Mouse (Mus musculus) lung, embryonic 14.5 days (tissue): ENCODE data around the gene Arsb. TPM values are rescaled to one million over a fixed set of nuclear protein-coding genes. Genes with fewer than 3 reads are reported as not detected.

Source experiments
- ATAC-seq: fragments of 200-750 bp; cut with Nextera tagmentation; 2 replicates; pipeline ENCODE4 v1.8.0; 2017; ENCODE audit warnings: mild to moderate bottlenecking, moderate TSS enrichment, moderate library complexity; ENCODE audit not compliant: insufficient read depth
- DNase-seq: peaks from one replicate; pipeline ENCODE4 v3.0.0-alpha.2; 2015
- H3K27ac ChIP-seq: fragments of 300-500 bp; sonication (generic); 2 replicates; pipeline ENCODE4 v1.5.1; 2014; ENCODE audit warnings: low read depth, mild to moderate bottlenecking, moderate library complexity
- H3K27me3 ChIP-seq: fragments of 300-500 bp; sonication (generic); 2 replicates; pipeline ENCODE4 v1.6.1; 2014; ENCODE audit warnings: low read length, control low read depth; ENCODE audit not compliant: insufficient read depth
- H3K36me3 ChIP-seq: fragments of 300-500 bp; sonication (generic); 2 replicates; pipeline ENCODE4 v1.6.1; 2014; ENCODE audit warnings: control low read depth; ENCODE audit not compliant: insufficient read depth
- H3K4me1 ChIP-seq: fragments of 300-500 bp; sonication (generic); 2 replicates; pipeline ENCODE4 v1.6.1; 2014; ENCODE audit warnings: antibody characterized with exemption, control low read depth; ENCODE audit not compliant: insufficient read depth
- H3K4me2 ChIP-seq: fragments of 300-500 bp; sonication (generic); 2 replicates; pipeline ENCODE4 v1.6.1; 2014; ENCODE audit warnings: mild to moderate bottlenecking
- H3K4me3 ChIP-seq: fragments of 300-500 bp; sonication (generic); 2 replicates; pipeline ENCODE4 v1.5.1; 2014; ENCODE audit warnings: low read depth, low read length
- H3K9ac ChIP-seq: fragments of 300-500 bp; sonication (generic); 2 replicates; pipeline ENCODE4 v1.6.1; 2014
- H3K9me3 ChIP-seq: fragments of 300-500 bp; sonication (generic); 2 replicates; pipeline ENCODE4 v1.6.1; 2016; ENCODE audit warnings: low read depth, low read length, control low read depth
- CTCF ChIP-seq: IDR thresholded peaks from 2 replicates; pipeline ENCODE4 v1.5.1; 2016; ENCODE audit warnings: antibody characterized with exemption, low read depth
- WGBS: fragments of 180-500 bp; shearing (Covaris S2); extraction: QIAGEN DNeasy Blood & Tissue Kit; methylation state at CpG from one replicate; pipeline ENCODE4 v1.1.7; 2014; 5-methylcytosine and 5-hydroxymethylcytosine counted together
- polyA plus RNA-seq: library from polyadenylated mRNA; unstranded; fragments of >200 nt; fragmentation: Nextera tagmentation; extraction: Ambion mirVana; gene quantifications from 2 replicates; pipeline ENCODE4 v1.2.1, GENCODE M21; 2014

Gene Arsb
- polyA plus RNA-seq, 1 experiment from 2014 or later: 20.3 TPM

DNA sequence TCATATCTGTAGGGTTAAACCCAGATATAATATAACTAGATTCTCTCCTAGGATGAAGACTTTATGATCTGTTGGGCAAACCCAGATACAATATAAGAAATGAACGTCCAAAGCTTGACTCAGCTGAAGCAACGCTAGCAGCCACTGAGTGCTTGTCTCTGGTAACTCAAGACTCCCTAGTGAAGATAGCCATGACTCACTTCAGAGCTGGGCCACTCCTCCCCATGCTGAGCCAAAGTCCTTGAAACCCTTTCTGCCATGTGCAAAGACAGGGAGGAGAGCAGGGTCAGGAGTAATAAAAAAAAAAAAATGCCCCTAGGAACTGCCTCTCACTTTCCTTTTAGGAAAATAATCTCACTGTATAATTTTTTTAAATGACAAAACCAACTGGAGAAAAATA is 68.7 kb downstream of the Arsb start:
- no peak overlapping the region for H3K9ac ChIP-seq
- H3K36me3 ChIP-seq: no peaks in the 10 kb centered on the region
- no peak for TF ChIP-seq CTCF
- no peak overlapping the region for H3K4me2 ChIP-seq
- DNase-seq: no peak
- WGBS: 42% methylated on average over 2 of the region's 2 CpGs
- H3K27me3 ChIP-seq: no peaks in the 10 kb centered on the region
- H3K9me3 ChIP-seq: no peaks in the 10 kb centered on the region
- H3K4me1 ChIP-seq: peaks cover 26% of the 10 kb centered on the region
- H3K27ac ChIP-seq: peak overlapping the region; percentile 93
- no peak overlapping the region for H3K4me3 ChIP-seq
- no peak for ATAC-seq

DNA sequence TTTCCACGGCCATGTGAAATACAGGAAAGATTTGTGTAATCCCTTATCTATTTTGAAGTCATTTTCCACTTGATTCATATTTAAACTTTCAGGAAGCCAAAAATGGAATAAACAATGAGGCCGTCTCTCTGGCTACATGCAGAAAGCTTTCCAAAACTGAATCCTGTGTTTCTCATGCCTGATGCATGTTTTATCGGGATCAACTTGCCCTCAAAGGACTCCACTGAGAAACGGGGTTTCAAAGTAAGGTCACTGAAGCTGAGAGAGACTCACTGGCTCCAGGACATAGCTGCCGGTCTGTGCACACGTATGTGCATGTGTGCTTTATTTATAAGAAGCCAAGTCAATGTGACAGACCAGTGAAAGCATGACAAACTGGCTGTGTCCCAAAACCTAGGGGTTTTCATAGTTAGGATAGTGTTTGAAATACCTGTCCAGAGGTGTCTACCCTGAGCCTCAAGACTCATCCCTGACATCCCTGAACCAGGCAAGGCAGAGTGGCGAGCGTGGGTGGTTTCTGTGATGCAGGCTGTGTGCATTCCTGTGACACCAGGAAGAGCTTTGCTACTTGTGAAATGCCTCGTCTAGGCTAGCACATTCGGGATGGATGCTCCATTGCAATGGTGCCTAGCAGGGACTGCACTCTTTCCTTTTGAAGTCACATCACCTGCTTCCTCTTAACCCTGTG is 75.5 kb downstream of the Arsb start:
- Histone ChIP-seq H3K9ac (no peak overlapping the region), H3K4me2 (no peak overlapping the region), H3K4me1 (peaks cover 19% of the 10 kb centered on the region), H3K27ac (peak overlapping the region; percentile 61; the same call in 1 of the 2 replicates), H3K9me3 (no peaks in the 10 kb centered on the region), H3K36me3 (no peaks in the 10 kb centered on the region), H3K4me3 (no peak overlapping the region), H3K27me3 (no peaks in the 10 kb centered on the region)
- no peak for TF ChIP-seq CTCF
- WGBS: 40% methylated on average over 10 of the region's 10 CpGs
- peak; percentile 62 for DNase-seq
- ATAC-seq: 0 out of 2 replicates have a peak, but pooled peaks have one; percentile 25

DNA sequence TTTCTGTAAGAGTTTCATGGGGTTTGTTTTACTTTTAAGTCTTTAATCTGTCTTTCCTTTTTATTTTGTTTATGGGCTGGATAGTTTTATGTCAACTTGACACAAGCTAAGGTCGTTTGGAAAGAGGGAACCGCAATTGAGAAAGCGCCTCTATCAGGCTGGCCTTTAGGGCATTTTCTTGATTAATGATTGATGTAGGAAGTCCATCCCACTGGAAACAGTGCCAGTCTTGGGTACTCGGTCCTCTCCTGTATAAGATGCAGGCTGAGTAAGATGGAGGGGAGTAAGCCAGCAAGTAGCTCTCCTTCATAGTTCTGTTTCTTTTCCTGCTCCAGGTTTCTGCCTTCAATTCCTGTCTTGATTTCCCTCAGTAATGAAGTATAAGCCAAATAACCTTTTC is 76.2 kb downstream of the Arsb start:
- no peak overlapping the region for H3K4me3 ChIP-seq
- WGBS: 47% methylated on average over 4 of the region's 4 CpGs
- peaks cover 25% of the 10 kb centered on the region for H3K4me1 ChIP-seq
- TF ChIP-seq CTCF: no peak
- H3K27ac ChIP-seq: no peak overlapping the region
- DNase-seq (no peak), ATAC-seq (no peak)
- no peaks in the 10 kb centered on the region for H3K27me3 ChIP-seq
- H3K9ac ChIP-seq: no peak overlapping the region
- H3K9me3 ChIP-seq: no peaks in the 10 kb centered on the region
- H3K4me2 ChIP-seq: no peak overlapping the region
- H3K36me3 ChIP-seq: no peaks in the 10 kb centered on the region

DNA sequence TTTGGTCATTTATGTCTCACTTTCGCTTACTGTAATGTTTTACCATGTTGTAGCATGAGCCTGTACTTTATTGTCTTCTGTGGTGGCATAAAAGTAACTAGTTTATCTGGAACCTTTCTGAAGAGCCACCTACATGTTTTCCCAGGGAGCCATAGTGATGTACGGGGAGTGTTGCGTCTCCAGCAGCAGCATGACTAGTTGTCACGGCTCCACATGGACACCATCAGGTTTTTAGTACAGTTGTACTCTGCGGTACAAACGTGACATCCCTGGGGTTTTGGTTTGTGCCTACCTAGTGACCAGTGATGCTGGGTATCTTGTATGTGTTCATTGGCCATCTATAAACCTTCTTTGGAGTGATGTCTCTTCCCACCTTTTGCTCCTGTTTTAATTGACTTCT is 77.2 kb downstream of the Arsb start:
- Histone ChIP-seq H3K9ac (no peak overlapping the region), H3K4me2 (no peak overlapping the region), H3K36me3 (no peaks in the 10 kb centered on the region), H3K9me3 (no peaks in the 10 kb centered on the region), H3K27me3 (no peaks in the 10 kb centered on the region), H3K4me1 (peaks cover 27% of the 10 kb centered on the region), H3K4me3 (no peak overlapping the region), H3K27ac (no peak overlapping the region)
- no peak for TF ChIP-seq CTCF
- WGBS: 82% methylated on average over 6 of the region's 6 CpGs
- no peak for DNase-seq
- no peak for ATAC-seq

DNA sequence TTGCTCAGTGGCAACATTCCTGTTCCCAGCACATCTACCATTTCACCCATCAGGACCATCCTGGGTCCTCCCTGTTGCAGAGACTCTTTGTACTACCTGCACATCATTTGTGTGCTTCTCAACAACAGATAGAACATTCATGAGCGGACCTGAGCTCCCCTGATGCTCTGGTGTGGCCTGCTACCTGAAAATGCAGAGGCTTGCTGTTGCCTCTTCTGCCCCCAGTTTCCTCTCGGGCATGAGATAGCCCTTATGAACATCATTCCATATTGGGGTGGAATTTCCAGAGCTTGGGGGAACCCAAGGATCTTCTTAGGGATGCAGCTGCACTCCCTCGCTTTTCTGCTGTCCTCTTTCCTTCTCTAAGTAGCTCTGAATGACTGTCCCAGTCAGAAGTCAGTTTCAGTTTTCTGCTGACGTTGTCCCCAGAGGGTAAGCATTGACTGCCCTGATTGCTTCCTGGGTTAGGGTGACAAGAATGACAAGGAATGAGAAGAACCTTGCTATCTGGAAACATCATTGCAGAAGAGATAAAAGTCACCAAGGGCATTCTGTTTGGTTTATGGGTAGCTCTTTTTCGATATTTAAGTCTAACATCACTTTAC is 78.4 kb downstream of the Arsb start:
- Histone ChIP-seq H3K4me2 (no peak overlapping the region), H3K36me3 (no peaks in the 10 kb centered on the region), H3K9ac (no peak overlapping the region), H3K4me3 (no peak overlapping the region), H3K27me3 (no peaks in the 10 kb centered on the region), H3K9me3 (no peaks in the 10 kb centered on the region), H3K4me1 (peaks cover 29% of the 10 kb centered on the region), H3K27ac (peak overlapping the region; percentile 78; the same call in 1 of the 2 replicates)
- no peak for DNase-seq
- whole genome bisulfite sequencing: 73% methylated on average over 5 of the region's 5 CpGs
- TF ChIP-seq CTCF: no peak
- ATAC-seq: no peak

DNA sequence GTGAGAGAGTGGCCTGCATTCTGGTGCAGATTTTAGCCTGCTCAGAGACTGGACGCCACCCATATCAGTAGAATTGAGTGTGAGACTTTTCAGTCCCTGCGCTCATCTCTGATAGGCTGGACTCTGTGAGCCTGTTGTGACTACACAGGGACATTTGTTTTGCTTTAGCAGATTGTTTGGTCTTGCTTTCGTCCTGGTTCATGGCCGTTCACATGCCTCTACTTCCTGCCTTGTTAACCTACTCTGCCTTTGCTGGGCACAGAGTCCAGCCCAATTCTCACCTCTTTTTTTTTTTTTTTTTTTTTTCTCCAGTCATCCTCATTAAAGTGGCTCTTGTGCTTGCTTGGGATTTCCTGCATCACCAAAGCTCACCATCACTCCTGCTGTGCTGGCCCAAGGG is 79.2 kb downstream of the Arsb start:
- H3K27ac ChIP-seq: peak overlapping the region; percentile 78
- H3K4me3 ChIP-seq: no peak overlapping the region
- 32% methylated on average over 4 of the region's 4 CpGs for WGBS
- peaks cover 29% of the 10 kb centered on the region for H3K4me1 ChIP-seq
- H3K9me3 ChIP-seq: no peaks in the 10 kb centered on the region
- no peak overlapping the region for H3K4me2 ChIP-seq
- ATAC-seq (peak; percentile 47; the same call in 1 of the 2 replicates), DNase-seq (peak; percentile 61)
- no peaks in the 10 kb centered on the region for H3K36me3 ChIP-seq
- no peak overlapping the region for H3K9ac ChIP-seq
- no peak for TF ChIP-seq CTCF
- no peaks in the 10 kb centered on the region for H3K27me3 ChIP-seq

DNA sequence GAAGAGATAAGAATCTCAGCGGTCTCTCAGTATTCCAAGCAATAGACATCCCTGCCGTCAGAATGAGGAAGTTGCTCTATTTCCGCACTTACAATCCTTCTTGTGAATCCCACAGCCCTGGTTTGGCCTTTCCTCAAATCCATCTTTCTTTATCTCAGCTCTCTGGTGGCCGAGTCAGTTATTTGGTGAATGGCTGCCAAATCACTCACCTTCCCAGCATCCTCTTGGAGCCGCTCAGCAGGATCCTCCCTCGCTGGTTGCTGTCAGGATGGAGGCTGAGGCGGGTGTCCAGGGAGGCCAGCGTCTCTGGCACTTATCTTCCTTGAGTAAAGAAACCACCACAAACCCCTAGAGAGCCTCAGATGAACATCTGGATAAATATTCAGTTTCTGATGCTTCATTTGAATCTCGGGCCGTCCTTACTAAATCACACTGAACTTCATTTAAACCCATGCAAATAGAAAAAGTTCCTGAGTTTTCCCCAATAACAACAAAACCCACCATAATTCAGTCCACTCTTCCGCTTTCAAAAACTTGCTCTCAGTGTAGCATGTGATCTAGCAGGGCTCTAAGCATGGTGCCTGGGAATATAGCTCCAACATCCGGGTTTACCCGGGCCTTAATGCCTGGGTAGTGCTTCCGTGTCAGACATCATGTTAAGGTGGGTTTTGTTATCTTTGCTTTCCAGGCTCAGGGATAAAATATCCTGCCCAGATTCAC is 81.1 kb downstream of the Arsb start:
- peak; percentile 81 for DNase-seq
- 35% methylated on average over 14 of the region's 14 CpGs for WGBS

More for the DNA sequence above, 81.1 kb downstream of the Arsb start:
- H3K9ac ChIP-seq: no peak overlapping the region
- peak; percentile 21; the same call in 1 of the 2 replicates for ATAC-seq
- no peak overlapping the region for H3K4me3 ChIP-seq
- H3K27me3 ChIP-seq: no peaks in the 10 kb centered on the region
- H3K27ac ChIP-seq: peak overlapping the region; percentile 71
- H3K9me3 ChIP-seq: no peaks in the 10 kb centered on the region
- no peaks in the 10 kb centered on the region for H3K36me3 ChIP-seq
- peak overlapping the region; percentile 15; the same call in 1 of the 2 replicates for H3K4me2 ChIP-seq
- TF ChIP-seq CTCF: no peak
- peaks cover 30% of the 10 kb centered on the region for H3K4me1 ChIP-seq
